Mouse (Mus musculus): ENCODE results near the gene Vcan. TPM values are rescaled to one million over a fixed set of nuclear protein-coding genes. Genes with fewer than 3 reads are reported as not detected.

Vcan gene
- polyA plus RNA-seq, 1 experiment from 2014 or later: 36.8 TPM

- no peak for DNase-seq (ENCODE audit: low spot score)
Observed at GRCm38 (mm10) chr13:89668981-89669880, 73.1 kb downstream of the Vcan start.

GRCm38 (mm10) chr13:89668069-89668468 is 74.2 kb downstream of the Vcan start:
- ATAC-seq (replicated peaks; ENCODE audit: low FRiP score, low read depth) (peak; percentile 54; the same call in 1 of the 2 replicates), DNase-seq (ENCODE audit: low spot score) (peak; percentile 68)
- Histone ChIP-seq H3K36me3 (ENCODE audit: insufficient read depth, low read length) (no peaks in the 10 kb centered on the region), H3K27me3 (ENCODE audit: insufficient read depth, low read length) (no peaks in the 10 kb centered on the region), H3K4me1 (replicated peaks; ENCODE audit: insufficient read depth, low read length) (no peaks in the 10 kb centered on the region), H3K9ac (ENCODE audit: low read depth, low read length) (no peak overlapping the region), H3K27ac (no peak overlapping the region), H3K4me2 (ENCODE audit: low read length) (no peak overlapping the region), H3K4me3 (replicated peaks; ENCODE audit: low read depth, low read length) (no peak overlapping the region), H3K9me3 (replicated peaks; ENCODE audit: low read length) (no peaks in the 10 kb centered on the region)
- peak; percentile 77 for TF ChIP-seq CTCF (IDR thresholded peaks at IDR 0.05; ENCODE audit: low read depth)
- WGBS: 75% methylated on average over 1 of the region's 1 CpGs

More at GRCm38 (mm10) chr13:89668981-89669880, 73.1 kb downstream of the Vcan start:
- Histone ChIP-seq H3K4me2 (ENCODE audit: low read length) (no peak overlapping the region), H3K27me3 (ENCODE audit: insufficient read depth, low read length) (no peaks in the 10 kb centered on the region), H3K9ac (ENCODE audit: low read depth, low read length) (no peak overlapping the region), H3K27ac (peak overlapping the region; percentile 19; the same call in 1 of the 2 replicates), H3K4me3 (replicated peaks; ENCODE audit: low read depth, low read length) (no peak overlapping the region), H3K4me1 (replicated peaks; ENCODE audit: insufficient read depth, low read length) (no peaks in the 10 kb centered on the region), H3K9me3 (replicated peaks; ENCODE audit: low read length) (no peaks in the 10 kb centered on the region), H3K36me3 (ENCODE audit: insufficient read depth, low read length) (no peaks in the 10 kb centered on the region)
- WGBS: 59% methylated on average over 10 of the region's 10 CpGs
- ATAC-seq (replicated peaks; ENCODE audit: low FRiP score, low read depth): no peak
- TF ChIP-seq CTCF (IDR thresholded peaks at IDR 0.05; ENCODE audit: low read depth): no peak

GRCm38 (mm10) chr13:89661688-89662087 is 80.6 kb downstream of the Vcan start:
- no peak for TF ChIP-seq CTCF (IDR thresholded peaks at IDR 0.05; ENCODE audit: low read depth)

GRCm38 (mm10) chr13:89657046-89657445 is 85.3 kb downstream of the Vcan start:
- no peak for DNase-seq (ENCODE audit: low spot score)

More at GRCm38 (mm10) chr13:89661688-89662087, 80.6 kb downstream of the Vcan start:
- Histone ChIP-seq H3K9ac (ENCODE audit: low read depth, low read length) (no peak overlapping the region), H3K36me3 (ENCODE audit: insufficient read depth, low read length) (0 out of 2 replicates have a peak, but pooled peaks cover 4% of the 10 kb centered on the region), H3K9me3 (replicated peaks; ENCODE audit: low read length) (no peaks in the 10 kb centered on the region), H3K27ac (no peak overlapping the region), H3K4me1 (replicated peaks; ENCODE audit: insufficient read depth, low read length) (no peaks in the 10 kb centered on the region), H3K4me2 (ENCODE audit: low read length) (no peak overlapping the region), H3K27me3 (ENCODE audit: insufficient read depth, low read length) (no peaks in the 10 kb centered on the region), H3K4me3 (replicated peaks; ENCODE audit: low read depth, low read length) (no peak overlapping the region)
- WGBS: 75% methylated on average over 2 of the region's 2 CpGs
- no peak for ATAC-seq (replicated peaks; ENCODE audit: low FRiP score, low read depth)
- DNase-seq (ENCODE audit: low spot score): no peak

GRCm38 (mm10) chr13:89653279-89653678 is 89.0 kb downstream of the Vcan start:
- Histone ChIP-seq H3K4me2 (ENCODE audit: low read length) (no peak overlapping the region), H3K4me1 (replicated peaks; ENCODE audit: insufficient read depth, low read length) (no peaks in the 10 kb centered on the region), H3K4me3 (replicated peaks; ENCODE audit: low read depth, low read length) (no peak overlapping the region), H3K9me3 (replicated peaks; ENCODE audit: low read length) (no peaks in the 10 kb centered on the region), H3K27ac (no peak overlapping the region), H3K9ac (ENCODE audit: low read depth, low read length) (no peak overlapping the region), H3K36me3 (ENCODE audit: insufficient read depth, low read length) (0 out of 2 replicates have a peak, but pooled peaks cover 4% of the 10 kb centered on the region), H3K27me3 (ENCODE audit: insufficient read depth, low read length) (no peaks in the 10 kb centered on the region)
- no peak for TF ChIP-seq CTCF (IDR thresholded peaks at IDR 0.05; ENCODE audit: low read depth)
- WGBS: 84% methylated on average over 2 of the region's 2 CpGs
- ATAC-seq (replicated peaks; ENCODE audit: low FRiP score, low read depth) (no peak), DNase-seq (ENCODE audit: low spot score) (no peak)

More at GRCm38 (mm10) chr13:89657046-89657445, 85.3 kb downstream of the Vcan start:
- no peak for TF ChIP-seq CTCF (IDR thresholded peaks at IDR 0.05; ENCODE audit: low read depth)
- no peaks in the 10 kb centered on the region for H3K27me3 ChIP-seq (ENCODE audit: insufficient read depth, low read length)
- H3K4me1 ChIP-seq (replicated peaks; ENCODE audit: insufficient read depth, low read length): no peaks in the 10 kb centered on the region
- 0 out of 2 replicates have a peak, but pooled peaks cover 4% of the 10 kb centered on the region for H3K36me3 ChIP-seq (ENCODE audit: insufficient read depth, low read length)
- H3K4me3 ChIP-seq (replicated peaks; ENCODE audit: low read depth, low read length): no peak overlapping the region
- H3K27ac ChIP-seq: no peak overlapping the region
- H3K9ac ChIP-seq (ENCODE audit: low read depth, low read length): no peak overlapping the region
- WGBS: 93% methylated on average over 11 of the region's 11 CpGs
- no peak for ATAC-seq (replicated peaks; ENCODE audit: low FRiP score, low read depth)
- no peaks in the 10 kb centered on the region for H3K9me3 ChIP-seq (replicated peaks; ENCODE audit: low read length)
- H3K4me2 ChIP-seq (ENCODE audit: low read length): no peak overlapping the region

GRCm38 (mm10) chr13:89652773-89653172 is 89.5 kb downstream of the Vcan start:
- H3K4me1 ChIP-seq (replicated peaks; ENCODE audit: insufficient read depth, low read length): no peaks in the 10 kb centered on the region
- no peak for DNase-seq (ENCODE audit: low spot score)
- TF ChIP-seq CTCF (IDR thresholded peaks at IDR 0.05; ENCODE audit: low read depth): no peak
- no peaks in the 10 kb centered on the region for H3K9me3 ChIP-seq (replicated peaks; ENCODE audit: low read length)
- ATAC-seq (replicated peaks; ENCODE audit: low FRiP score, low read depth): no peak
- H3K9ac ChIP-seq (ENCODE audit: low read depth, low read length): no peak overlapping the region
- no peaks in the 10 kb centered on the region for H3K27me3 ChIP-seq (ENCODE audit: insufficient read depth, low read length)
- H3K4me3 ChIP-seq (replicated peaks; ENCODE audit: low read depth, low read length): no peak overlapping the region
- H3K4me2 ChIP-seq (ENCODE audit: low read length): no peak overlapping the region
- no peak overlapping the region for H3K27ac ChIP-seq
- 0 out of 2 replicates have a peak, but pooled peaks cover 4% of the 10 kb centered on the region for H3K36me3 ChIP-seq (ENCODE audit: insufficient read depth, low read length)
- WGBS: 39% methylated on average over 1 of the region's 1 CpGs
